ENCODE assay signal across 26 mouse cellular contexts in genomic region chr12:6024111-6024510, GRCm38 (mm10).
"Had no signal": no experiment of that assay in that cellular context is flagged by ENCODE, and none has a peak within 500 bp of the region (broad histone marks: within the 10 kb centered on the region; RNA-seq: fewer than 3 reads in every experiment).

No protein-coding gene starts in this region.

- H3K27ac ChIP-seq: embryonic facial prominence, embryonic 10.5 days; embryonic facial prominence, embryonic 12.5 days; embryonic facial prominence, embryonic 13.5 days; embryonic facial prominence, embryonic 15.5 days; forebrain, embryonic 10.5 days; forebrain, embryonic 12.5 days; forebrain, embryonic 13.5 days; forebrain, embryonic 15.5 days; gastrocnemius, adult 2 months; heart, adult 2 months; heart, embryonic 10.5 days had no signal

- H3K4me1 ChIP-seq: embryonic facial prominence, embryonic 10.5 days; embryonic facial prominence, embryonic 12.5 days; embryonic facial prominence, embryonic 13.5 days; embryonic facial prominence, embryonic 15.5 days; forebrain, embryonic 10.5 days; forebrain, embryonic 12.5 days; forebrain, embryonic 13.5 days; forebrain, embryonic 15.5 days; heart, embryonic 10.5 days had no signal

- DNase-seq: cerebellum, adult 9-11 months; cerebellum, postnatal 10 days; cerebellum, postnatal 14 days; cerebellum, postnatal 25 days; embryo, embryonic 11 days; forebrain, postnatal 0 days; gastrocnemius, adult 2 months; gastrocnemius, postnatal 10 days; gastrocnemius, postnatal 14 days; gastrocnemius, postnatal 25 days; gastrocnemius, postnatal 36 days; heart, adult 11 months; heart, adult 18-20 months; heart, adult 2 months had no signal

- H3K36me3 ChIP-seq: embryonic facial prominence, embryonic 10.5 days; embryonic facial prominence, embryonic 12.5 days; embryonic facial prominence, embryonic 13.5 days; embryonic facial prominence, embryonic 15.5 days; forebrain, embryonic 10.5 days; forebrain, embryonic 12.5 days; forebrain, embryonic 15.5 days; heart, embryonic 10.5 days had no signal

- H3K4me2 ChIP-seq: embryonic facial prominence, embryonic 12.5 days; embryonic facial prominence, embryonic 13.5 days; embryonic facial prominence, embryonic 15.5 days; forebrain, embryonic 12.5 days; forebrain, embryonic 13.5 days; forebrain, embryonic 15.5 days had no signal

- H3K27me3 ChIP-seq: embryonic facial prominence, embryonic 12.5 days; embryonic facial prominence, embryonic 13.5 days; embryonic facial prominence, embryonic 15.5 days; forebrain, embryonic 12.5 days; forebrain, embryonic 13.5 days; forebrain, embryonic 15.5 days had no signal

- H3K4me3 ChIP-seq: embryonic facial prominence, embryonic 10.5 days; embryonic facial prominence, embryonic 12.5 days; embryonic facial prominence, embryonic 13.5 days; embryonic facial prominence, embryonic 15.5 days; erythroblast, embryonic 14.5 days; forebrain, embryonic 10.5 days; forebrain, embryonic 12.5 days; forebrain, embryonic 13.5 days; forebrain, embryonic 15.5 days; gastrocnemius, adult 2 months; heart, adult 2 months; heart, embryonic 10.5 days had no signal

- H3K9me3 ChIP-seq: embryonic facial prominence, embryonic 10.5 days; embryonic facial prominence, embryonic 12.5 days; embryonic facial prominence, embryonic 13.5 days; embryonic facial prominence, embryonic 15.5 days; forebrain, embryonic 10.5 days; forebrain, embryonic 12.5 days; forebrain, embryonic 13.5 days; forebrain, embryonic 15.5 days; heart, embryonic 10.5 days had no signal

- ATAC-seq: forebrain, embryonic 13.5 days; forebrain, embryonic 14.5 days; forebrain, embryonic 15.5 days; forebrain, embryonic 16.5 days; forebrain, postnatal 0 days had no signal

- H3K9ac ChIP-seq: embryonic facial prominence, embryonic 12.5 days; embryonic facial prominence, embryonic 13.5 days; embryonic facial prominence, embryonic 15.5 days; forebrain, embryonic 12.5 days; forebrain, embryonic 13.5 days; forebrain, embryonic 15.5 days; forebrain, postnatal 0 days had no signal
